Mouse (Mus musculus) embryo, embryonic 10 days (tissue): ENCODE measurements at regions not wholly inside any gene's neighbourhood (a gene's known extent, or its start where the extent isn't known, plus 50 kb on each side); places are given as distances from the start of the nearest gene placed in this dataset.
A peak's percentile ranks its signal among the peaks of the same experiment; 100 is the strongest.

Source experiments
- DNase-seq: peaks from one replicate; pipeline ENCODE4 v3.0.0-alpha.2; 2015; ENCODE audit warnings: low spot score

- peak; percentile 8 for DNase-seq
These were observed 417.6 kb downstream of the Cmpk2 start for GRCm38 (mm10) chr12:26886635-26887014.

DNA sequence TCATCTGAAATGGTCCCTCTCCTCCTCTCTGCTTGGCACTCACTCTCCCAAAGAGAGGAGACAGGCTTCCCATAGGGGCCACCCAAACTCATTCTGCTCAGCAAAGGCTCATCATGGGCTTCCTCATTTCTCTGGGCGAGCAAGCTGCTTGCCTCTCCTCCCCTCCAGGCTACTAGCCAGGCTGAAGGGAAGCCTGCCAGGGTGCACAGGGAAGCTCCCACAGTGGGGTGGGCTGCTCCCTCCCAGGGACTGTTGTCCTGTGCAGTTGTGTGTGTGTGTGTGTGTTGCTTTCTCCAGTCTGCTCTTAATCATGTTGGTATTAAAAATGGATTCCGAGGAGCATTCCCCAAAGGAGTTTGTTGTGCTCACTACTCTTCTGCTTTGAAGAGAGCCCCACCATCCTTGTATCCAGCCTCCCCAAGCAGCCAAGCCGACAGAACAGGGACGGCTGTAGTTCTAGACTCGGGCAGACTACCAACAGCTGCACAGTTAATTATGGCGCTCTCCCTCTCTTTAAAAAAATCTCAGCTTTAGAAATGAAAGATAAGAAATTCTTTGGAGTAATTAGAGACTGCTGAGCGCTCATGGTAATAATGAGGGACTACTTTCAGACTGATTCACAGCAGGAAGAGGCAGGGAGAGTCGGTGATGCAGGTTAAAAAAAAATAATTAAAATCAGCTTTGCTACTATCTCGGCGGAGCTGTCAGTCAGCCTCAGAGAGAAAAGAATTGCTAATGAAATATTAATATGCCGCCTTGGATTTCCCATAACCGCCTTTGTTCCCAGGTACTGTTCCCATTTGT, 417.0 kb downstream of the Cmpk2 start:
- no peak for DNase-seq

- DNase-seq: no peak
These were observed 416.1 kb downstream of the Cmpk2 start for GRCm38 (mm10) chr12:26885083-26885482.

GRCm38 (mm10) chr12:26884156-26884555, 415.2 kb downstream of the Cmpk2 start:
- no peak for DNase-seq

- no peak for DNase-seq
These were observed 408.7 kb downstream of the Cmpk2 start for GRCm38 (mm10) chr12:26877691-26878121.

DNA sequence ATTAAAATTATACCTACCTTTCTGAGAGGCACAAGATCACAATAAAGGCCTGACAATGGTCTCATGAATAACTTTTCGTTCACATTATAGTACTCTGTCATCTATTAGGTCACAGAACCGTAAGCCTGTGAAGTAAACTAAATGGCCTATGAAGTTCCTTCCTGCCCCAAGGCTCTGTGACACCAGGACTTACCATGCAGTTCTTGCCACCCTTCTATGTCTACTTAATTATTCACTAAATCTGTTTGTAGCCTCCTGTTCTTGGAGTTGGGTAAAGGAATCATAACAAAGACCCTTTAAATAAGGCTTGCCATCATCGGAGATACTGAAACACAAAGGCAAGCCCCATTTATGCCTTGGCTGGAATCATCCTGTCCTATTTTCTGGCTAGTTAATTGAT, 408.3 kb downstream of the Cmpk2 start:
- DNase-seq: no peak

DNA sequence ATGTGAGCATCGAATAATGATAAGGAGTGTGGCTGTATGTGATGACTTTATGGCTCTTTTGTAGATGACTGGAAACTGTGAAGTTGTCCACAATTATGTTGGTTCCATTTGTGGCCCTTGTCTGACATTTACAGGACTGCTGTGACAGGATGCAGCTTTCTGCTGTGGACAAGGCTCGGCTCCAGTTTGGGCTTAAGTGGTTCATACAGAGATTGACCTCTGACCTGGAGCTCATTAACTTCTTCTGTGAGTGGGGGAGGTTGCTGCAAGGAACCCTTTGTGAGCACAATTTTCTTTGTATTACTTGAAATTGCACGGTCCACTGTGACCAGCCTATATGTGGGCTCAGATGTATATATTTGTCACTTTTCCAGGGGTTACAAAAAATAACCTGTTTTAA, 403.5 kb downstream of the Cmpk2 start:
- peak; percentile 90 for DNase-seq

DNA sequence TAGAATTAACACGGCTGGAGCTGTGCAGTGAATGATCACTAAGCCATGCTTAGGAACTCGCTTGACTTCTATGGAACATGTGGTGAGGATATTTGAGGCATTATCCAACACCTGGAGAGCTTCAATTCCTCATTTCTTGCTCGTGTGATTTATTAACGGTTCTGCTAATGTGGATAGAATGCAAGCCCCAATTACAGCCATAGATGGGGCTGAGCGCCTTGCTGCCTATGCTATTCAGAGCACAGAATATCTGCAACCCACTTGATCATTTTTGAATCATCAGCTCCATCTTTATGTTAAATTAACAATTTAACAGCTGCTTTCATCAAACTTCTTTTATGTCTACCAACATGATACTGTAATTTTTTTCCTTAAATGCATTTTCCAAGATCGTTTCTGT, 398.7 kb downstream of the Cmpk2 start:
- no peak for DNase-seq

DNA sequence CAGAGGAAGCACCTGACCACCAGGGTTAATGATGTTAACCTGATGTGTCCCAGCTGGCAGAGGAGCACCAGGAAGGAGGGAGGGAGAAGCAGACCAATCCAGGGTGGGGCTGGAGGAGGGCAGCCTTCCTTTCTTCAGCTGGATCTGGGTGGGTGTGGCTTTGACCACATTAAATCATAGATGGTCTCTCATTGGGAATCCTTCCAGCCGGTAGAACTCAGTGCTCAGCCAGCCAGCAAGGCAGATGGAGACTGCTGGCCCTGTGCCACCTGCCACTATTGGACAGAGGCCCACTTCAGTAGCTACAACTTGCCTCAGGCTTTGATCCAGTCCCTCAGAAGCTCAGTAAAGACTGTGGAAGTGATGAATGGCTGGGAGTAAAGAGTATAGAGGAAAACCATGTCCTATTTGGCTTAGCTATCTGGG, 386.1 kb downstream of the Cmpk2 start:
- no peak for DNase-seq

GRCm38 (mm10) chr12:26844917-26845316, 375.9 kb downstream of the Cmpk2 start:
- DNase-seq: peak; percentile 42

GRCm38 (mm10) chr12:26842696-26843095, 373.7 kb downstream of the Cmpk2 start:
- DNase-seq: peak; percentile 78

DNA sequence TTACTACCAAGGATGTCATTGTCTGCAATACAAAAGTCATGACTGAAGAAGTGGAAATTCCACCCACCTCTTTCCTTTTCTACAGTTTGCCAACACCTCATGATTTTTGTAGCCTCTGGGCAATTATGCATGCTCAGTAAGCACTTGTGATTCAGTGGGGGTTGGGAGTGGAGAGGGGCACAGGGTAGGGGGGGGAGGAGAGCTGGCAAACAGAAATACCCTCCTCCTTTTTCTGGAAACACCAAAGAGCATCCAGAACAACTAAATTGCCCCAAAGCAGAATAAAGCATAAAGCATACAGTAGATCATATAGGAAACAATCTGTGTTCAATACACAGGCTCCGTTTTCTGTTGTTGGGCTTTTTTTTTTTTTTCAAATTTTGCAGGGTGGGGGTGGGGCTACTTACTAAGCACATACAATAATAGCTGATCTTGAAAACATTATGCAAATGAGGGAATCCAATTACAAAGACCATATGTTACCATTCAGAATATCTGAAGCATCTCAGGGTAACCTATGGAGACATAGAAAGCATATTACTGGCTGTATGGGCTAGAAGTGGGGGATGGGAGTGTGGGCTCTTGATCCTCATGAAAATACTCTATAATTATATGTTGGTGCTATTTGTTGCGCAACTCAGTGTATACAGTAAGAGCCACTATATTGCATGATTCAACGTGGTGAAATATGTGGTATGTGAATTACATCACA, 352.4 kb downstream of the Cmpk2 start:
- DNase-seq: no peak

- no peak for DNase-seq
These were observed 348.9 kb downstream of the Cmpk2 start for GRCm38 (mm10) chr12:26817866-26818265.

GRCm38 (mm10) chr12:26815771-26816170, 346.8 kb downstream of the Cmpk2 start:
- no peak for DNase-seq

DNA sequence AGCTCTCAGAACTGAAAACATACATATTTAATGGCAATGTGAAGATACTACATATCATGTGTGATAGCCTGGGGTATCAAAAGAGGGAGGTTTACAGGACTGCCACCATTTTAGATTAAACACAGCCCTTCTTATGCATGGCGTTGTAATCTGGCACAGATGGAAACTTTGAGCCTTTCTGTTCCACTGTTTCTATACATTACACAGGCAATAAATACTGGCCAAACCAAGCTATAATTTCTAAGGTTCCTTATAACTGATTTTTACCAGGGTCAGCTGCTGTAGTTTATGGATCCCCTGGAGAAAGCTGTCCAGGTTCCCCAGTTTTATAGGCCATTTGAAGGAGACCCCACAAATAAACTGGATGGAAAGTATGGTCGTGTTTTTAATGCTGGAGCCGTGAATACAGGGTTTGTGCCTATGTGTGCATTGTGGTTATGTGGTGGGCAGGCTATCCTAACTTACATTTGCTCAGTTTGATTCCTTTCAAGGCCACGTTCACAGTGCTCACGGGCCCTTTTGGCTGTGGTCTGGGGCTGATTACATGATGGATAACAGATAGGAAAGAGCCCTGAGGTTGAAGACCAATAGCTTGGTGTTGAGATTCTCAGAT, 341.7 kb downstream of the Cmpk2 start:
- no peak for DNase-seq

DNA sequence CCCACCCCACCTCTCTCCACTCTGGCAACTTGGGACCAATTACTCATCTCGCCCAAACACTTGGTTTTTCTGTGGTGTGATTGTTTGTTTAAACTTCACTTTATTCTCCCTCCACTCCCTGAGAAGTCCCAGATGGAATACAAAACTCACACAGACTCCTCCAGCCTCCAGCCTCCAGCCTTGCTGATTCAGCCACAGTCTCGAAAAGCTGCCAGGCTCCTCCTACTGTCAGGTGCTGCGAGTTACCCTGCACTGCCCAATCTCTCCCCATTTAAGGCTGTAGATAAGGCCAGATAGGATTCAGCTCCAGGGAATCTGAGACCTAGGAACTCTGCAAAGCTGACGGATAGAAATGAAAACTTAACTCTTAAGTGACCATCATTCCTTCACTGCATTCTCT, 340.7 kb downstream of the Cmpk2 start:
- peak; percentile 55 for DNase-seq

- peak; percentile 48 for DNase-seq
These were observed 333.5 kb downstream of the Cmpk2 start for GRCm38 (mm10) chr12:26802542-26802941.

GRCm38 (mm10) chr12:26799310-26799709, 330.3 kb downstream of the Cmpk2 start:
- no peak for DNase-seq

GRCm38 (mm10) chr12:26796367-26796766, 327.4 kb downstream of the Cmpk2 start:
- peak; percentile 75 for DNase-seq

GRCm38 (mm10) chr12:26789336-26789846, 320.4 kb downstream of the Cmpk2 start:
- no peak for DNase-seq

- DNase-seq: no peak
These were observed 316.5 kb downstream of the Cmpk2 start for GRCm38 (mm10) chr12:26785550-26785949.

GRCm38 (mm10) chr12:26784426-26784825, 315.4 kb downstream of the Cmpk2 start:
- no peak for DNase-seq

- no peak for DNase-seq
These were observed 314.8 kb downstream of the Cmpk2 start for GRCm38 (mm10) chr12:26783800-26784199.
